Mouse (Mus musculus): ENCODE data around the gene Pih1d1. TPM values are rescaled to one million over a fixed set of nuclear protein-coding genes. Genes with fewer than 3 reads are reported as not detected.

Pih1d1 gene
- polyA plus RNA-seq, 1 experiment from 2014 or later: 37.6 TPM

- peak overlapping the region; percentile 27; the same call in 1 of the 2 replicates for H3K4me3 ChIP-seq (ENCODE audit: low read depth, low read length)
- H3K4me1 ChIP-seq (ENCODE audit: insufficient read depth): peaks cover 7% of the 10 kb centered on the region
- ATAC-seq (peak; percentile 94), DNase-seq (peak; percentile 90)
- no peaks in the 10 kb centered on the region for H3K36me3 ChIP-seq (replicated peaks; ENCODE audit: insufficient read depth, low read length)
- no peak for TF ChIP-seq EP300 (IDR thresholded peaks at IDR 0.05; ENCODE audit: low read depth)
- TF ChIP-seq CTCF (IDR thresholded peaks at IDR 0.05; ENCODE audit: low read depth): no peak
- no peak overlapping the region for H3K9ac ChIP-seq (replicated peaks)
- H3K27ac ChIP-seq (ENCODE audit: low read depth): no peak overlapping the region
- H3K4me2 ChIP-seq (ENCODE audit: low read depth, low read length): peak overlapping the region; percentile 55
- WGBS (ENCODE audit: insufficient replicate concordance): under 1% methylated on average over 34 of the region's 34 CpGs
- no peaks in the 10 kb centered on the region for H3K9me3 ChIP-seq (ENCODE audit: low read length)
- peaks cover 96% of the 10 kb centered on the region for H3K27me3 ChIP-seq (ENCODE audit: insufficient read depth, low read length)
Observed at GRCm38 (mm10) chr7:45182199-45182601, 28.1 kb downstream of the Pih1d1 start.

GRCm38 (mm10) chr7:45182606-45183005 is 28.5 kb downstream of the Pih1d1 start:
- Histone ChIP-seq H3K9me3 (ENCODE audit: low read length) (no peaks in the 10 kb centered on the region), H3K4me1 (ENCODE audit: insufficient read depth) (peaks cover 7% of the 10 kb centered on the region), H3K36me3 (replicated peaks; ENCODE audit: insufficient read depth, low read length) (no peaks in the 10 kb centered on the region), H3K4me3 (ENCODE audit: low read depth, low read length) (peak overlapping the region; percentile 27; the same call in 1 of the 2 replicates), H3K9ac (replicated peaks) (no peak overlapping the region), H3K27ac (ENCODE audit: low read depth) (no peak overlapping the region), H3K27me3 (ENCODE audit: insufficient read depth, low read length) (peaks cover 94% of the 10 kb centered on the region), H3K4me2 (ENCODE audit: low read depth, low read length) (peak overlapping the region; percentile 55)
- WGBS (ENCODE audit: insufficient replicate concordance): 19% methylated on average over 11 of the region's 11 CpGs
- no peak for TF ChIP-seq EP300 (IDR thresholded peaks at IDR 0.05; ENCODE audit: low read depth)
- TF ChIP-seq CTCF (IDR thresholded peaks at IDR 0.05; ENCODE audit: low read depth): no peak
- ATAC-seq (no peak), DNase-seq (no peak)

DNA sequence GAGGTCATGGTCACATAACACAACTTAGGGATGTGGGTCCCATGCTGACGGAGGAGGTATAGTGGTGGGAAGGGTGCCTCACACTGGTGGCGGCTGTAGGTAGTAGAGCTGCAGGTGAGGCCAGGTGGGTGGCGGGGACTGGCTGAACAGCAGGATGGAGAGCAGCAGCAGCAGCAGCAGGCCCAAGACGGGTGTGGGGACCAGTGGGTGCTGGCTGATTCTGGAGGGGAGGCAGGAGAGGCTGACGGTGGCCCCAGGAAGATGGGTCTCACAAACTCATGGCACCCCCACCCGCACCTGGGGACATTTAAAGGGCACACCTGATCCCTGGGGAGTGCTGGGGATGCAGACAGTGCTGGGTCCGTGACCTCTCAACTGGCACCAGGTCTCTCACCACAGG is 29.6 kb downstream of the Pih1d1 start:
- TF ChIP-seq CTCF (IDR thresholded peaks at IDR 0.05; ENCODE audit: low read depth): no peak
- TF ChIP-seq EP300 (IDR thresholded peaks at IDR 0.05; ENCODE audit: low read depth): no peak
- Histone ChIP-seq H3K9me3 (ENCODE audit: low read length) (no peaks in the 10 kb centered on the region), H3K4me1 (ENCODE audit: insufficient read depth) (peaks cover 7% of the 10 kb centered on the region), H3K36me3 (replicated peaks; ENCODE audit: insufficient read depth, low read length) (no peaks in the 10 kb centered on the region), H3K4me3 (ENCODE audit: low read depth, low read length) (no peak overlapping the region), H3K9ac (replicated peaks) (no peak overlapping the region), H3K4me2 (ENCODE audit: low read depth, low read length) (no peak overlapping the region), H3K27ac (ENCODE audit: low read depth) (no peak overlapping the region), H3K27me3 (ENCODE audit: insufficient read depth, low read length) (peaks cover 88% of the 10 kb centered on the region)
- ATAC-seq (no peak), DNase-seq (no peak)
- 55% methylated on average over 7 of the region's 7 CpGs for WGBS (ENCODE audit: insufficient replicate concordance)

DNA sequence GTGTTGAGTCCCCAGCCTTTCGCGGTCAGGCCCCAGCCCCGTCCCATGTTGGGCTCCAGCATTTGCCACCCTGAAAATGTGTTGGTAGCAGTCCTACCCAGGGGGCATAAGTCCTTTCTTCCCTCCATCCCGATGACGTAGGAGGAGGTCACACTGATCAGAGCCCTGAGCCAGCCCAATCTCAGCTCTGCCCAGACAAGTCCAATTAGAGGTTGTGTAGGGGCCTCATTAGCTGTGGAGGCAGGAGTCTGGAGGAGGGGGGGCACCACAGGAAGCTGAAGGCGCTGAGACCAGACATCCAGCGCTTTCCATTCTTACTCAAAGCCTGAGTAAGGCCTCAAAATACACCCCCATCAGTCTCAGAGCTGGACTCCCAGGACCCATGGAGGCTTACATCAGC is 31.8 kb downstream of the Pih1d1 start:
- no peak overlapping the region for H3K4me3 ChIP-seq (ENCODE audit: low read depth, low read length)
- H3K9ac ChIP-seq (replicated peaks): no peak overlapping the region
- H3K36me3 ChIP-seq (replicated peaks; ENCODE audit: insufficient read depth, low read length): no peaks in the 10 kb centered on the region
- H3K4me2 ChIP-seq (ENCODE audit: low read depth, low read length): no peak overlapping the region
- no peak for TF ChIP-seq CTCF (IDR thresholded peaks at IDR 0.05; ENCODE audit: low read depth)
- no peak for TF ChIP-seq EP300 (IDR thresholded peaks at IDR 0.05; ENCODE audit: low read depth)
- H3K4me1 ChIP-seq (ENCODE audit: insufficient read depth): peaks cover 7% of the 10 kb centered on the region
- H3K9me3 ChIP-seq (ENCODE audit: low read length): no peaks in the 10 kb centered on the region
- DNase-seq: no peak
- H3K27me3 ChIP-seq (ENCODE audit: insufficient read depth, low read length): peaks cover 79% of the 10 kb centered on the region
- no peak for ATAC-seq
- 57% methylated on average over 7 of the region's 7 CpGs for WGBS (ENCODE audit: insufficient replicate concordance)
- no peak overlapping the region for H3K27ac ChIP-seq (ENCODE audit: low read depth)

DNA sequence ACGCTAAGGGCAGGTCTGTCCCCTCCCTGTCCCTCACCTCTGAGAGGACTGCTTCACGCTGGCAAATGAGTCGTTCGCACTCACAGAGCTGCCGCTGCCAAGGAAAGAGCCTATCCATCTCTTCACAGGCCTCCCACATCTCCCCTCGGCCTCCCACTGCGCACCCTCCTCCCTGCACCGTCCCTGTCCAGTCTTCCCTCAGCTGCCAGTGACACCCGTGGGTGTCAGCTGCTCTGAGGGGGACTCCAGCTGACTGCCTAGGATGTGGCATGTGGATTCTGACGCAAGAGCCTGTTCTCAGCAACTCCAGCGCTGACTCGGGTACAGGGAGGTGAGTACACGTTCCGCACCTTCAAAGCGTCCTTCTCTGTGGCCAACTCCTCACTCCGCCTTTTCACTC is 35.5 kb downstream of the Pih1d1 start:
- no peaks in the 10 kb centered on the region for H3K4me1 ChIP-seq (ENCODE audit: insufficient read depth)
- DNase-seq (no peak), ATAC-seq (no peak)
- no peak overlapping the region for H3K4me2 ChIP-seq (ENCODE audit: low read depth, low read length)
- H3K27ac ChIP-seq (ENCODE audit: low read depth): no peak overlapping the region
- H3K9ac ChIP-seq (replicated peaks): no peak overlapping the region
- peaks cover 51% of the 10 kb centered on the region for H3K27me3 ChIP-seq (ENCODE audit: insufficient read depth, low read length)
- WGBS (ENCODE audit: insufficient replicate concordance): 51% methylated on average over 16 of the region's 16 CpGs
- H3K9me3 ChIP-seq (ENCODE audit: low read length): no peaks in the 10 kb centered on the region
- no peak overlapping the region for H3K4me3 ChIP-seq (ENCODE audit: low read depth, low read length)
- TF ChIP-seq CTCF (IDR thresholded peaks at IDR 0.05; ENCODE audit: low read depth) (no peak), EP300 (IDR thresholded peaks at IDR 0.05; ENCODE audit: low read depth) (no peak)
- H3K36me3 ChIP-seq (replicated peaks; ENCODE audit: insufficient read depth, low read length): no peaks in the 10 kb centered on the region

DNA sequence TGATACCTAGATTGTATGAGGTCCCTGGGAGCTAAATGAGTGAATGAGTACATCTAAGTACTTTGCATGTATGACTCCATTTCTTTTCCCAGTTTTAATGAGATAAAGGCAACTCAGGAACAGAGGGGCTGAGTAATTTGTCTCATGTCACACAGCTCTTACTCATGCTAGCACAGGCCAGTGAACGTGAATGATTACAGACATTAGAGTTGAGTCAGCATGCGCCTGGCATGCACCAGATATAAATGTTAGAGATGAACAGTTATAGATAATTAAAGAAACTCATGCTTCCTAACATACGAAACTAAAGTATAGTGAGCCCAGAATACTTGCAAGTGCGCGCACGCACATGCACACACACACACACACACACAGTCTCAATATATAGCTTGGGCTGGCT is 36.1 kb downstream of the Pih1d1 start:
- Histone ChIP-seq H3K9me3 (ENCODE audit: low read length) (no peaks in the 10 kb centered on the region), H3K4me2 (ENCODE audit: low read depth, low read length) (no peak overlapping the region), H3K9ac (replicated peaks) (no peak overlapping the region), H3K4me3 (ENCODE audit: low read depth, low read length) (no peak overlapping the region), H3K4me1 (ENCODE audit: insufficient read depth) (no peaks in the 10 kb centered on the region), H3K36me3 (replicated peaks; ENCODE audit: insufficient read depth, low read length) (no peaks in the 10 kb centered on the region), H3K27me3 (ENCODE audit: insufficient read depth, low read length) (peaks cover 45% of the 10 kb centered on the region), H3K27ac (ENCODE audit: low read depth) (no peak overlapping the region)
- TF ChIP-seq EP300 (IDR thresholded peaks at IDR 0.05; ENCODE audit: low read depth): no peak
- no peak for TF ChIP-seq CTCF (IDR thresholded peaks at IDR 0.05; ENCODE audit: low read depth)
- DNase-seq (no peak), ATAC-seq (no peak)
- 73% methylated on average over 6 of the region's 6 CpGs for WGBS (ENCODE audit: insufficient replicate concordance)

DNA sequence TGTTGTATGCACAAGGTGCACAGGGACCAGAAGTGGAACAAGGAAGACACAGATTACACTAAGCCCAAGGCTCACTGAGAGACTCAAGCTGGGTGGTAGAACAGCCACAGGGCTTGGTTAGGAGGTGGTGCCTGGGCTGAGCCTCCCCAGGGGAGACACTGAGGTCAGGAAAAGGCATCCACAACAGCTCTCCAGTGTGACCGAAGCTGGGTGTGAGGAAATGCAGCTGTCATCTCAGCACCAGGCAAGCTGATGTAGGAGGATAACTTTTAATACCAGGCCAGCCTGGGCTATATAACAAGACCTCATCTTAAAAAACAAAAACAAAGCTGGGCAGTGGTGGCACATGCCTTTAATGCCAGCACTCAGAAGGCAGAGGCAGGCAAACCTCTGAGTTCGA is 37.1 kb downstream of the Pih1d1 start:
- no peaks in the 10 kb centered on the region for H3K36me3 ChIP-seq (replicated peaks; ENCODE audit: insufficient read depth, low read length)
- DNase-seq (no peak), ATAC-seq (no peak)
- peaks cover 38% of the 10 kb centered on the region for H3K27me3 ChIP-seq (ENCODE audit: insufficient read depth, low read length)
- no peak overlapping the region for H3K9ac ChIP-seq (replicated peaks)
- no peak overlapping the region for H3K4me3 ChIP-seq (ENCODE audit: low read depth, low read length)
- no peaks in the 10 kb centered on the region for H3K9me3 ChIP-seq (ENCODE audit: low read length)
- WGBS (ENCODE audit: insufficient replicate concordance): 49% methylated on average over 2 of the region's 2 CpGs
- TF ChIP-seq EP300 (IDR thresholded peaks at IDR 0.05; ENCODE audit: low read depth) (no peak), CTCF (IDR thresholded peaks at IDR 0.05; ENCODE audit: low read depth) (no peak)
- no peak overlapping the region for H3K27ac ChIP-seq (ENCODE audit: low read depth)
- H3K4me1 ChIP-seq (ENCODE audit: insufficient read depth): no peaks in the 10 kb centered on the region
- H3K4me2 ChIP-seq (ENCODE audit: low read depth, low read length): no peak overlapping the region
